Mouse (Mus musculus) brain, embryonic 14.5 days (tissue): ENCODE measurements at regions not wholly inside any gene's neighbourhood (a gene's known extent, or its start where the extent isn't known, plus 50 kb on each side); places are given as distances from the start of the nearest gene placed in this dataset.

Source experiments
- CTCF ChIP-seq: fragments of 200-500 bp; IDR thresholded peaks from 2 replicates; pipeline ENCODE4 v1.5.1; 2012; ENCODE audit warnings: inconsistent platforms, mild to moderate bottlenecking, moderate library complexity, borderline replicate concordance; ENCODE audit not compliant: insufficient read depth, insufficient read length; ENCODE audit errors: extremely low read depth
- POLR2A ChIP-seq: fragments of 200-500 bp; IDR thresholded peaks from 2 replicates; pipeline ENCODE4 v1.6.1; 2012; ENCODE audit warnings: mild to moderate bottlenecking, inconsistent platforms, borderline replicate concordance; ENCODE audit not compliant: poor library complexity, insufficient read depth, insufficient read length, severe bottlenecking; ENCODE audit errors: extremely low read depth

GRCm38 (mm10) chr7:35920884-35921283 is 118.1 kb upstream of the Zfp507 start:
- TF ChIP-seq CTCF (no peak), POLR2A (no peak)
